Mouse (Mus musculus): ENCODE results near the gene Mup4. TPM values are rescaled to one million over a fixed set of nuclear protein-coding genes. Genes with fewer than 3 reads are reported as not detected.
"Not testable (repeated sequence)": the region's sequence is repeated elsewhere in the genome, so short reads cannot be mapped to it uniquely, and the experiment has no call there.

Gene Mup4
- total RNA-seq (2021), result not detected
- long read RNA-seq, experiment 1, result 0 reads
- long read RNA-seq, experiment 2, result 0 reads

- DNase-seq (ENCODE audit: low spot score in 2 of 2), result no peak
These were observed at the start of gene Mup4 for GRCm38 (mm10) chr4:59960610-59961009. Gene Mup4, minus strand, starts transcription at chr4:59960710.

GRCm38 (mm10) chr4:59997894-59998293, 37.4 kb upstream of the Mup4 start:
- not testable (repeated sequence) for DNase-seq (ENCODE audit: low spot score in 2 of 2)

DNA sequence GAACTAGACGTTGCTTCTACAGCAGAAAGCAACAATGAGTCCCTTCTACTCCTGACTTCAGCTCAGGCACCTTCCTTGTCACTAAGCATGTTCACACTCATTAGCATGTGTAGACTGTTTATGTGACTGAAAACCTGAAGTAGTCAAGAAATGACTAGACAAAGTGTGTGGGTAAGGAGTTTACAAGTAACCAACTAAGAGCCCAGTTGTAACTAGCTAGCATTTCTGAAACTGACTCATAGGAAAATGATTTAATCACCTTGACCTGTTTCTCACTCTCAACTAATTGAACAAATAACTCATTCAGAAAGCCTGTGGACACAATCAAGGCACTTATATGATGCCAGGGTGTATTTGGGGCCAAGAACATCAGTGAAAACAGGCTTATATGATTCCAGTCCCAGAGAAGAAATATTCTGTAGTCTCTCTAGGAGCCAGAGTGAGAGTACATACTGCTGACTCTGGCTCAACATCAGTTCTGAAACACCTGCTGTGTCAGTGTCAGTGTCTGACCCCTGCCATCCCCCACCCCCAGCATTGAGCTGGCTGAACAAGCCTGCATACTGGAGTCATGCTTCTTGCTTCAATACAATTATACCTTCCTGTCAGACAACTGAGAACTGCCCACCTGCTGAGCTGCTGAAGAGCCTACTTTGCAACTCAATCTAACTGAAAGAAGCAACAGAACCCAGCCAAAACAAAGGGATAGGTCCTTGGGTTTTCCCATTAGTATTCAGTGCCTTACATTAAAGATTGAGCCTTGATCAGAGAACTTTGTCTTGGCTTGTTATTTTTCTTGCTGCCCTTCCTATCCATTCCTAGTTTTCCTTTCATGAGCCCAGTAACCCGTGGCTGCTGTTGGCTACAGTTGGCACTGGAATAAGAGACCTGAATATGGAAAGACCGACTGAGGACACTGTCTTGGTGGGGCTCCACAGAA, 3.2 kb upstream of the Mup4 start, which contains the start of gene Mup6:
TSS of gene Mup6 (plus strand) at position 890 of the 940 bp plus-strand sequence.
- no peak for DNase-seq (ENCODE audit: low spot score in 2 of 2)

DNA sequence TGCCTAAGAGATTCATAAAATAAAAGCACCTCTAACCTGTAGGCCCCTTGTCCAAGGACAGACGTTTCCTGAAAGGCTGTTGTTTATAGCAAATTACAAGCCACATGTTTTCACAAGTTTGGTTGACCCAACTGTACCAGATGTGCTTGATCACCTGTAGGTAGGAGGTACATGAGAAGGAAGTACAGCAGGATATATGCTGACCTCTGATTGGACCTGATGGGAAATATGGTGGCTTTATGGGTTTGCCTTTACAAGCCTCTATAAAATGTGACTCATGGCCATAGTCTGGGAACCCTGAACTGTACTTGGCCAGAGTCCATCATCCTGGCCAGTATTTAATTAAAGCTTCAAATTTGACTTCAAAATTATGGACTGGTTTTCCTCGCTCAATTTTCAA, 23.0 kb downstream of the Mup4 start:
- DNase-seq (ENCODE audit: low spot score in 2 of 2), result no peak

- no peak for DNase-seq (ENCODE audit: low spot score in 2 of 2)
These were observed 27.8 kb downstream of the Mup4 start for GRCm38 (mm10) chr4:59932505-59933281.

DNA sequence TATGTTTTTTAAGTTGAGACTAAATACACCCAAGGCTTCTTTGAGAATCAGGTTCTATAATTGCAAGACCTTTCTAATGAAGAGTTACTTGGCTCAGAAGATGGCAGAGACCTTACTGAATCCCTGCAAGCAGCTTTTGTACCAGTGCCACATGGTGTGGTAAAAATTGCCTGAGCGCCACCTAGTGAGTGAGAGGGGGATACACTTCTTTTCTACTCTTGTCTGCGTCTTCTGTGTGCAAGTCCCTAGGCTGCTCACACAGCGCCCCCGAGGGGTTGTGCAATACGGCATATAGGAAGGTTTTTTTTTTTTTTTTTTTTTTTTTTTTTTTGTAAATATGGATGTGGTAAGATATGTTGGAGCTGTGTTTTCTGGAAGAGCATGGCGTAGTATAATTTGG, 32.2 kb downstream of the Mup4 start:
- DNase-seq (ENCODE audit: low spot score in 2 of 2), result peak; percentile 69

DNA sequence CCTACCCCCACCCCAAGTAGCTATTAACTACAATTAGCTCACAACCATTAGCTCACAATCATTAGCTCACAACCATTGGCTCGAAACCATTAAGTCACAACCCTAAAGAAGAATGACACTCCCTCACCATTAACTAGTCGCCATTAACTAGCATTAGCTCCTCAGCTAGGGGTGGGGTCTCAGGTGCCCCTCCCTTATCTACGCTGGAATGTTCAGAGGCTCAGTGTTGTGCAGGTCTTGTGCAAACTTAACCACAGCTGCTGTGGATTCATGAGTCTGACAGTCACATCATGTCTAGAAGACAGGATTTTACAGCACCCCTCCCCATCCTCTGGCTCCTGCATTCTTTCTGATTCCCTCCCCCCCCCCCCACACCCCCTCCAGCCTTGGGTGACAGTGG, 32.8 kb downstream of the Mup4 start:
- DNase-seq (ENCODE audit: low spot score in 2 of 2), result no peak

GRCm38 (mm10) chr4:59925082-59925481, 35.4 kb downstream of the Mup4 start:
- DNase-seq (ENCODE audit: low spot score in 2 of 2), result no peak

GRCm38 (mm10) chr4:59917966-59918365, 42.5 kb downstream of the Mup4 start:
- no peak for DNase-seq (ENCODE audit: low spot score in 2 of 2)

DNA sequence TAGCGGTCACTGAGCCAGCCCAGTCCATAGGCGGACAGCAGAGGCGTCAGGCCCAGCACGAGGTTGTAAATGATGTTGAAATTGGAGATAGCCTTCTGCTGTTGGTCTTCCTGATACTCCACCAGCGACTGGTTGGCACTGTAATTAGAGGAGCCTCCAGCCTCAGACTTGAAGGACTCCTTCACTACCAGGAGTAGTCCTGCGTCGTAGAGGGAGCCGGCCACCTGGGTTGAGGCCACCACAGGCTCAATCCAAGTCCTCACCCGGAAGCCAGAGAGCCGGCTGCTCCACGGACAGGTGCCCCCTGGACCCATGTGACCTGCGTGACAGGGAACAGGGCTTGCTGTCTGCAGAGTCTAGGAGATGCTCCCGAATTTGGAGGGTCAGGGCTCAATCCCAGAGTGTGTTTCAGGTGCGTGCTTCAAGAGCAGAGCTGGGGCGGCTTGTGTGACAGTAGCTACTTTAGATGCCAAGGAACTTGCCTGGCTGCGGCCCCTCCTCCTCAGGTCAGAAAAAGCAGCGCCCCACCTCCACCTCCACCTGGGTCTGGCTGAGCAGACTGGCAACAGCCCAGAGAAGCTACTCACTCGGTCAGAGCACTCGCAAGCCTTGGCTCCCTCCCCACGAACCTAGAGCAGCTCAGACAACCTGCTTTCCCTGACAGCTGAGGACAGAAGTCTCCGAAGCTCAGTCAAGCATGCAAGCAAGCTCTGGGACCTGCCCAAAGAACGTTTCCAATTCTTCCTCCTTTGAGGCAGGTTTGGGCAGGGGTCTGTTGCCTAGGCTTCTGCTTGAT, 45.7 kb downstream of the Mup4 start, which contains the start of gene Slc46a2:
TSS of gene Slc46a2 (minus strand) at position 449 of the 796 bp plus-strand sequence.
- no peak for DNase-seq (ENCODE audit: low spot score in 2 of 2)

- no peak for DNase-seq (ENCODE audit: low spot score in 2 of 2)
These were observed 51.7 kb downstream of the Mup4 start for GRCm38 (mm10) chr4:59908785-59909184.

DNA sequence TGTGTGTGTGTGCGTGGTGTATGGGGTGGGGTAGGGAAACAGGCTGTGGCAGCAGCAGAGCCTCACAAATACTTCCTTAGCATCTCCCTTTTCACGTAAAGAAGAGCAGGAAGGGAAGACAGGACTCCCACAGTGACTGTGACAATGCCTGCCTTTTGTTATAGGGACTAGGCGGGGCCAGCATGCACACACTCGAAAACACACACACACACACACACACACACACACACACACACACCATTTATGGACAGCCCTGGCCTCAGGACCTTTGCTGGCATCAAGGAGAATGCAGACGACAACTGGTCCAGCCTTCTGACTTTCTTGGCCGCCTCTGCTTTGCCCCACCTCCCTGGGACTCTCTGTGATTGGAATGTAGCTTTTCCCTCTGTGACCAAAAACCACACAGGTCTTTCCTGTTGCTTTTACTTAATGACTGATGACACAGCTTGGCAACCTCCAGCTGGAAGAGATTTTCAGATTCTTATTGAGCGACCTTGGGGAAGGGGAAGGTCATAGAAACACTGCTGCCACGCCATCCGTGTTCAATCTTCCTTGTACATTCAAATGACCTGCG, 52.8 kb downstream of the Mup4 start:
- no peak for DNase-seq (ENCODE audit: low spot score in 2 of 2)

DNA sequence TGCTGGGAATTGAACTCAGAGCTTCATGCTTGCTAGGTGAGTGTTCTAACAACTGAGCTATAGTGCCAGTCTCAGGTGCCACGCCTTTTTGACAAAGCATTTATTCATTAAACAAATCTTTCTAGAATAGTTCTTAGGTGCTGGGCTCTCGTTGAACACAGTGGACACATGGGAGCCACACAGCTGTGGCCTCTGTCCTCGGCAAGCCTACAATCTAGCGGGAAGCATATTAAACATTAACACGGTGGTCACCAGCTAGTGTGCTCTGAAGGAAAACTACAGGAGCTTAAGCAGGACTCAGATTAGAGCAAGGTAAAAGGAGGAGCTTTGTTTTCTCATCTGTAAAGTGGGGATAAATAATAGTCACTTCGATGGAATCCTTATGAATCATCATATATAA, 53.4 kb downstream of the Mup4 start:
- DNase-seq (ENCODE audit: low spot score in 2 of 2), result no peak

Other genes starting within 250 kb of the Mup4 start
- gene Inip, start 159.1 kb downstream of the Mup4 start, total RNA-seq (2021), result 10 to 100 TPM; 21.7 to 27.0 TPM
- 10 to 100 TPM; 38.7 to 40.8 TPM for gene Snx30, start 154.9 kb downstream of the Mup4 start, total RNA-seq (2021)
- not detected for gene Slc46a2, start 45.7 kb downstream of the Mup4 start, total RNA-seq (2021)
- not detected for gene Mup6, start 3.6 kb upstream of the Mup4 start, total RNA-seq (2021)
- not detected for gene Mup7, start 109.8 kb upstream of the Mup4 start, total RNA-seq (2021)
- not detected for gene Mup2, start 193.6 kb upstream of the Mup4 start, total RNA-seq (2021)

Measured in left cerebral cortex, adult 18-20 months (tissue).